Mouse (Mus musculus) heart, postnatal 0 days (tissue): ENCODE data around the gene Magi3. TPM values are rescaled to one million over a fixed set of nuclear protein-coding genes. Genes with fewer than 3 reads are reported as not detected.

Source experiments
- ATAC-seq: fragments of 200-750 bp; cut with Nextera tagmentation; 2 replicates; pipeline ENCODE4 v1.8.0; 2017; ENCODE audit warnings: low read depth, moderate number of reproducible peaks, moderate library complexity; ENCODE audit not compliant: insufficient read depth
- DNase-seq: peaks from one replicate; pipeline ENCODE4 v3.0.0-alpha.2; 2016; ENCODE audit warnings: low spot score
- H3K27ac ChIP-seq: fragments of 300-500 bp; sonication (generic); 2 replicates; pipeline ENCODE4 v1.5.1; 2014; ENCODE audit warnings: low read depth, mild to moderate bottlenecking
- H3K27me3 ChIP-seq: fragments of 300-500 bp; sonication (generic); 2 replicates; pipeline ENCODE4 v1.6.1; 2014; ENCODE audit warnings: low read length, mixed read lengths; ENCODE audit not compliant: control insufficient read depth, insufficient read depth
- H3K36me3 ChIP-seq: fragments of 300-500 bp; sonication (generic); replicated peaks from 2 replicates; pipeline ENCODE4 v1.6.1; 2014; ENCODE audit warnings: low read length, mixed read lengths; ENCODE audit not compliant: control insufficient read depth, insufficient read depth
- H3K4me1 ChIP-seq: fragments of 300-500 bp; sonication (generic); 2 replicates; pipeline ENCODE4 v1.6.1; 2014; ENCODE audit warnings: antibody characterized with exemption; ENCODE audit not compliant: control insufficient read depth, insufficient read depth
- H3K4me2 ChIP-seq: fragments of 300-500 bp; sonication (generic); 2 replicates; pipeline ENCODE4 v1.6.1; 2014; ENCODE audit warnings: low read depth, mild to moderate bottlenecking, low read length, moderate library complexity
- H3K4me3 ChIP-seq: fragments of 300-500 bp; sonication (generic); 2 replicates; pipeline ENCODE4 v1.5.1; 2014; ENCODE audit warnings: low read depth, low read length
- H3K9ac ChIP-seq: fragments of 300-500 bp; sonication (generic); replicated peaks from 2 replicates; pipeline ENCODE4 v1.6.1; 2014; ENCODE audit warnings: low read depth, low read length, mixed read lengths
- H3K9me3 ChIP-seq: fragments of 300-500 bp; sonication (generic); replicated peaks from 2 replicates; pipeline ENCODE4 v1.6.1; 2016; ENCODE audit warnings: low read length; ENCODE audit not compliant: control insufficient read depth
- CTCF ChIP-seq: IDR thresholded peaks from 2 replicates; pipeline ENCODE4 v1.5.1; 2016; ENCODE audit warnings: antibody characterized with exemption, control low read depth, low read depth
- EP300 ChIP-seq: IDR thresholded peaks from 2 replicates; pipeline ENCODE4 v1.6.1; 2016; ENCODE audit warnings: antibody characterized with exemption, low read depth
- WGBS: fragments of 180-500 bp; shearing (Covaris S2); extraction: QIAGEN DNeasy Blood & Tissue Kit; methylation state at CpG from one replicate; pipeline ENCODE4 v1.1.7; 2014; 5-methylcytosine and 5-hydroxymethylcytosine counted together
- polyA plus RNA-seq: library from polyadenylated mRNA; unstranded; fragments of >200 nt; fragmentation: Nextera tagmentation; extraction: Ambion mirVana; gene quantifications from 2 replicates; pipeline ENCODE4 v1.2.1, GENCODE M21; 2015
- total RNA-seq: library from RNA; depleted of rRNA; stranded (reverse); fragments of >200 nt; gene quantifications from 2 replicates; pipeline ENCODE4 v1.2.3, GENCODE M21; 2014; ENCODE audit warnings: low replicate concordance

The Magi3 gene
- total and polyA plus RNA-seq, 2 experiments from 2014 or later, result 5.5 to 34.0 TPM

- DNase-seq, result no peak
- H3K27me3 ChIP-seq, result no peaks in the 10 kb centered on the region
- H3K27ac ChIP-seq, result no peak overlapping the region
- no peak overlapping the region for H3K4me2 ChIP-seq
- H3K9ac ChIP-seq, result no peak overlapping the region
- no peak overlapping the region for H3K4me3 ChIP-seq
- no peaks in the 10 kb centered on the region for H3K36me3 ChIP-seq
- ATAC-seq, result peak; percentile 69
- H3K4me1 ChIP-seq, result 0 out of 2 replicates have a peak, but pooled peaks cover 7% of the 10 kb centered on the region
- no peak for TF ChIP-seq EP300
- TF ChIP-seq CTCF, result no peak
- WGBS, result 37% methylated on average over 5 of the region's 5 CpGs
- H3K9me3 ChIP-seq, result no peaks in the 10 kb centered on the region
Observed at GRCm38 (mm10) chr3:104227438-104228111, 7.4 kb upstream of the Magi3 start.

DNA sequence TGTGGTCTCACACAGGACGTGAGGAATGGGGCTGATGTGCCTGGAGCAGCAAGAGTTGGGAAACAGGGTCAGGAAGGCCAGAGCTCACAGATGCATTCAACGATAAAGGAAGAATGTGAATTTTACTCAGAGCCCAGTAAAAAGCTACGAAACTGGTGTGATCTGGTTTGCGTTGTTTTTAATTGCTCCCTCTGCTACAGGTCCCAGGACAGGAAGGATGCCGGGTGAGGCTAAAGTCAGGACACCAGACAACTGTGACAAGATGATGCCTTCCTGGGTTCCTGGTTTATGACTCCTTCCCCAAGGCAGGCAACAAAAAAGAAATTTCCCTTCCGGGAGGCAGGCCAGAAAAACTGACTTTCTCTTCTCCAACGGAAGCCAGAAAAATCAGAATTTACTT, 6.6 kb upstream of the Magi3 start:
- WGBS, result 49% methylated on average over 7 of the region's 7 CpGs
- Histone ChIP-seq H3K9ac (no peak overlapping the region), H3K4me1 (0 out of 2 replicates have a peak, but pooled peaks cover 14% of the 10 kb centered on the region), H3K27me3 (no peaks in the 10 kb centered on the region), H3K27ac (no peak overlapping the region), H3K36me3 (no peaks in the 10 kb centered on the region), H3K4me2 (no peak overlapping the region), H3K4me3 (no peak overlapping the region), H3K9me3 (no peaks in the 10 kb centered on the region)
- TF ChIP-seq EP300, result no peak
- no peak for TF ChIP-seq CTCF
- no peak for DNase-seq
- no peak for ATAC-seq

DNA sequence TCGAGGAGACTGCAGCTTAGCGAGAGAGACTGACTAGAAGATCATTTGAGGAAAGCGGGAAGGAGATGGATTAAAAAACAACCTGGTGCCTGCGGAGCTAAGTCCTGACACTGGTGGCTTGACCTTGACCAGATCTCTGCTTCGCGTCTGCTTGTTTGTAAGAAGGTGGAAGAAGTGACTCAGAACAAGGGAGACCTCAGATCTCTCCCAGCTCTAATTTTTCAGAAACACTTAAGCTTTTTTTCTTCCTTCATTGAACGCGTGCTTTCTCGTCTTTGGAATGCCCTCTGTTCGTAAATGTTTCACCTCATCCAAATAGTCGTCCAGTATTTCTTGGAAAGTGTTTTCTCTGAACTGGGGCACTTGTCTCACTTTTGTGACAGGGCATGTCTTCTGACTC, 982 bp upstream of the Magi3 start:
- no peak for TF ChIP-seq EP300
- TF ChIP-seq CTCF, result no peak
- Histone ChIP-seq H3K4me1 (0 out of 2 replicates have a peak, but pooled peaks cover 11% of the 10 kb centered on the region), H3K27ac (peak overlapping the region; percentile 86), H3K9me3 (no peaks in the 10 kb centered on the region), H3K4me2 (peak overlapping the region; percentile 53), H3K27me3 (no peaks in the 10 kb centered on the region), H3K4me3 (peak overlapping the region; percentile 97), H3K9ac (peak overlapping the region; percentile 15; the same call in 1 of the 2 replicates), H3K36me3 (no peaks in the 10 kb centered on the region)
- ATAC-seq, result no peak
- WGBS, result 9% methylated on average over 11 of the region's 11 CpGs
- peak; percentile 40 for DNase-seq

DNA sequence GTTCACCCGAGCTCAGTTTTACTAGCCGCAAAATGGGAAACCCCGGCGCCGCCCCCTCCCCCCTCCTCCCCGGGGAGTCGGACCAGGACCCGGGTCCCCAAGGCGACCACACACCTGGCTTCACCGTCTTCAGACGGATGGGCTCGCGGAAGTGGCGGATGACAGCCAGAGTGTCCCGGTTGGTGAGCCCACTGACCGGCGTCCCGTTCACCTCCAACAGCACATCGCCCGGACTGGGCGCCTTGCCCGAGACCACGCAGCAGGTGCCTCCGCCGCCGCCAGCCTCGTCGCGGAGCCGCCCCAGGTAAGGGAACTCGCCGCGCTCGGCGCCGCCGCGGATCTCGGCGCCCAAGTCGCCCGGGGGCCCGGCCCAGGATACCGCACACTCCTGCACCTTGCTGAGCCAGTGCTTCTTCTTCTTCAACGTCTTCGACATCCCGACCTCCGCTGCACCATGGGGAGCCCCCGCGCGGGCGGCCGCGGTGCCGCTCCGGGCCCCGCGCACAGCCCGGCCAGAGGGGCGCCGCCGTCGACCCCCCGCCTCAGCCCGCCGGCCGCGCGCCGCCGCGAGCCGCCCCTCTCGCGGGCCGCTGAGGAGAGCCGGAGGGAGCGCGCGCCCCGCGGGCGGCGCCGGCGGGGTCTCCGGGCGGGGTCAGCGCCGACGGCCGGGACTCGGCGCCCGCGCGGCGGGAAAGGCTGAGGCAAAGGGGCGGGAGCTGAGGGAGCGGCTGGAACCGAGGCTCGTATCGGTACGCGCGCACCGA, 461 bp downstream of the Magi3 start:
- DNase-seq, result peak; percentile 51
- WGBS, result 1% methylated on average over 101 of the region's 107 CpGs
- no peaks in the 10 kb centered on the region for H3K27me3 ChIP-seq
- H3K27ac ChIP-seq, result peak overlapping the region; percentile 97
- no peaks in the 10 kb centered on the region for H3K36me3 ChIP-seq
- H3K9me3 ChIP-seq, result no peaks in the 10 kb centered on the region
- H3K4me1 ChIP-seq, result 0 out of 2 replicates have a peak, but pooled peaks cover 11% of the 10 kb centered on the region
- peak; percentile 0; the same call in 1 of the 2 replicates for ATAC-seq
- H3K9ac ChIP-seq, result peak overlapping the region; percentile 92
- TF ChIP-seq CTCF, result no peak
- no peak for TF ChIP-seq EP300
- peak overlapping the region; percentile 73 for H3K4me2 ChIP-seq
- H3K4me3 ChIP-seq, result peak overlapping the region; percentile 97

GRCm38 (mm10) chr3:104218926-104219325, 1.2 kb downstream of the Magi3 start:
- WGBS, result 2% methylated on average over 15 of the region's 15 CpGs
- Histone ChIP-seq H3K27ac (peak overlapping the region; percentile 97), H3K9me3 (no peaks in the 10 kb centered on the region), H3K9ac (peak overlapping the region; percentile 92), H3K27me3 (no peaks in the 10 kb centered on the region), H3K4me2 (peak overlapping the region; percentile 73), H3K4me1 (0 out of 2 replicates have a peak, but pooled peaks cover 11% of the 10 kb centered on the region), H3K36me3 (no peaks in the 10 kb centered on the region), H3K4me3 (peak overlapping the region; percentile 97)
- TF ChIP-seq CTCF, result no peak
- TF ChIP-seq EP300, result no peak
- no peak for DNase-seq
- ATAC-seq, result no peak
